10 mouse cellular contexts compared by ENCODE assay signal in the genomic region with DNA sequence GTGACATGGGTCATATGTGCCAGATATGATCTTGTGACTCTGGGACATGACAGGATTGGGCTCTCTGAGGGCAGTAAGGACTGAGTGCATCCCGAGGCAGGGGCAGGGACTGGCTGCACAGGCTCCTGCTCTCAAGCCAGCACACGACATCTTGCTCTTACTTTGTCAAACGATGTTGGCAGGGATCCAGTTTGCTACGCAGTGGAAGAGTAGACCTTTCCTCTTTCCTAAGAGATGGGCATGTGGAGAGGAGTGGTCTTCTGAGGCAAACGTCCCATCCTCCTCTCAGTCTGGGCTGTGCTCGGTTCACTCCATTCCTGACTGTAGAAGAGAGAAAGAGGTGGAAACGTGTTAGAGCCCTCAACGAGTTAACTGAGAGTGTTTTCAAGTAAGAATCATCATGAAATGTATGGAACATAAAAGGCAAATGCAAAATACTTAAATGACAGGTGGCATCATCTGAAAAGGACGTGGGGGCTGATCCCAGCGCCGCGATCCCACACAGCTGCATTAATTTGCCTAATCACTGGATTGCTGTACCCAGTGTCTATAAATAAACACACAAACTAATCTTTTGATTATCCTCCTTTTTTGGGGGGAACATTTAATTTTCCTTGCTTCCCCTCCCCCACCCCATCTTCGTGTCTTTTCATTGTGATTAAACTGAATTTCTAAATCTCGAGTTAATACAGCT.
DNase-seq lines count a peak whose midpoint lies in the region; ATAC-seq and TF ChIP-seq lines count a peak whose summit lies in the region.
"Had no signal": no experiment of that assay in that cellular context is flagged by ENCODE, and none has a peak within 500 bp of the region (broad histone marks: within the 10 kb centered on the region; RNA-seq: fewer than 3 reads in every experiment).

No protein-coding gene starts in this region.

- no peaks in the 10 kb centered on the region for H3K9me3 ChIP-seq in MEL (replicated peaks; ENCODE audit: insufficient read depth, low read length)
- H3K9me3 ChIP-seq in forebrain, embryonic 12.5 days: no peaks in the 10 kb centered on the region
- no peaks in the 10 kb centered on the region for H3K9me3 ChIP-seq in midbrain, embryonic 13.5 days
- H3K9me3 ChIP-seq: liver, embryonic 15.5 days had no signal

- H3K4me3 ChIP-seq in MEL (ENCODE audit: control insufficient read depth in 1 of 2, insufficient read depth in 1 of 2, low read depth in 2 of 2, low read length in 2 of 2): no peak overlapping the region
- H3K4me3 ChIP-seq in forebrain, embryonic 12.5 days (replicated peaks): no peak overlapping the region
- H3K4me3 ChIP-seq in midbrain, embryonic 13.5 days (replicated peaks): no peak overlapping the region
- H3K4me3 ChIP-seq: erythroblast, embryonic 14.5 days; liver, embryonic 15.5 days had no signal

- no peak overlapping the region for H3K9ac ChIP-seq in MEL (ENCODE audit: control insufficient read depth, low read depth, low read length, poor library complexity, severe bottlenecking)
- no peak overlapping the region for H3K9ac ChIP-seq in forebrain, embryonic 12.5 days
- H3K9ac ChIP-seq in midbrain, embryonic 13.5 days (replicated peaks): no peak overlapping the region
- H3K9ac ChIP-seq: liver, embryonic 15.5 days had no signal

- H3K27ac ChIP-seq in MEL (ENCODE audit: control insufficient read depth, low read depth, low read length): no peak overlapping the region
- 0 out of 2 replicates have a peak overlapping the region, but pooled peaks have one; percentile 16 for H3K27ac ChIP-seq in forebrain, embryonic 12.5 days
- peak overlapping the region; percentile 35; the same call in 1 of the 2 replicates for H3K27ac ChIP-seq in midbrain, embryonic 13.5 days
- H3K27ac ChIP-seq: liver, embryonic 15.5 days had no signal

- ATAC-seq in forebrain, embryonic 12.5 days (ENCODE audit: low FRiP score): peak; percentile 42; the same call in 1 of the 2 replicates
- ATAC-seq in midbrain, embryonic 13.5 days: no peak
- ATAC-seq: intestine, postnatal 0 days had no signal

- peaks cover under 1 to 2% of the 10 kb centered on the region in 2 experiments; a peak in 1 of 4 replicates for H3K27me3 ChIP-seq in MEL (ENCODE audit: control insufficient read depth in 1 of 2, insufficient read depth in 2 of 2, low read length in 2 of 2)
- H3K27me3 ChIP-seq in forebrain, embryonic 12.5 days: no peaks in the 10 kb centered on the region
- no peaks in the 10 kb centered on the region for H3K27me3 ChIP-seq in midbrain, embryonic 13.5 days
- H3K27me3 ChIP-seq: liver, embryonic 15.5 days had no signal

- H3K4me2 ChIP-seq in forebrain, embryonic 12.5 days: no peak overlapping the region
- no peak overlapping the region; the same call in 1 of the 2 replicates for H3K4me2 ChIP-seq in midbrain, embryonic 13.5 days (replicated peaks)
- H3K4me2 ChIP-seq: liver, embryonic 15.5 days had no signal

- DNase-seq in kidney, postnatal 10 days: peak; percentile 32
- DNase-seq in kidney, postnatal 14 days: no peak
- DNase-seq in MEL (ENCODE audit: low read depth, low spot score): peak; percentile 5
- DNase-seq in right cerebral cortex, postnatal 36 days (ENCODE audit: low spot score in 2 of 2): no peak
- DNase-seq in gastrocnemius, adult 18-20 months (ENCODE audit: low spot score): no peak

- peaks cover 0 to 7% of the 10 kb centered on the region in 2 experiments; a peak in 1 of 4 replicates for H3K4me1 ChIP-seq in MEL (ENCODE audit: control insufficient read depth in 1 of 2, insufficient read depth in 2 of 2, low read length in 2 of 2)
- H3K4me1 ChIP-seq in forebrain, embryonic 12.5 days: peaks cover 39% of the 10 kb centered on the region
- H3K4me1 ChIP-seq in midbrain, embryonic 13.5 days (replicated peaks): peaks cover 49% of the 10 kb centered on the region

- H3K79me2 ChIP-seq in MEL (ENCODE audit: control insufficient read depth, insufficient read depth, low read length, poor library complexity): no peaks in the 10 kb centered on the region

- 50% methylated on average over 14 of the region's 14 CpGs for WGBS in forebrain, embryonic 12.5 days
- 49% methylated on average over 14 of the region's 14 CpGs for WGBS in midbrain, embryonic 13.5 days

- no peak for TF ChIP-seq POLR2A in MEL (IDR thresholded peaks at IDR 0.05; ENCODE audit: control insufficient read depth in 1 of 2, insufficient read depth in 1 of 2, low read depth in 1 of 2, low read length in 2 of 2, poor library complexity in 1 of 2)

- no peak for TF ChIP-seq CTCF in MEL (IDR thresholded peaks at IDR 0.05 in 2 of 3, conservative IDR thresholded peaks at IDR 0.05 in 1 of 3; ENCODE audit: control insufficient read depth in 1 of 3, insufficient read depth in 1 of 3, low read depth in 2 of 3, low read length in 3 of 3, poor library complexity in 1 of 3, severe bottlenecking in 1 of 3)

- no peak for TF ChIP-seq RAD21 in MEL (IDR thresholded peaks at IDR 0.05; ENCODE audit: low read depth, low read length)

- TF ChIP-seq EP300 in MEL (IDR thresholded peaks at IDR 0.05; ENCODE audit: low read depth in 1 of 2, low read length in 2 of 2): no peak

- peaks cover 0 to 5% of the 10 kb centered on the region in 2 experiments; a peak in 1 of 4 replicates for H3K36me3 ChIP-seq in MEL (ENCODE audit: control insufficient read depth in 1 of 2, insufficient read depth in 2 of 2, low read length in 2 of 2)
- no peaks in the 10 kb centered on the region for H3K36me3 ChIP-seq in forebrain, embryonic 12.5 days (replicated peaks)
- no peaks in the 10 kb centered on the region for H3K36me3 ChIP-seq in midbrain, embryonic 13.5 days
- H3K36me3 ChIP-seq: liver, embryonic 15.5 days had no signal

TF ChIP-seq in MEL, 35 proteins besides CTCF, POLR2A, EP300 and RAD21:
- TF ChIP-seq POLR2AphosphoS2 (IDR thresholded peaks at IDR 0.05; ENCODE audit: low read length): no peak
- TF ChIP-seq ZKSCAN1 (IDR thresholded peaks at IDR 0.05; ENCODE audit: low read depth, low read length): no peak
- TF ChIP-seq POLR2AphosphoS5 (IDR thresholded peaks at IDR 0.05; ENCODE audit: borderline replicate concordance, low read depth, low read length): no peak
- TF ChIP-seq SIN3A (IDR thresholded peaks at IDR 0.05; ENCODE audit: low read length): no peak
- TF ChIP-seq TAL1 (IDR thresholded peaks at IDR 0.05; ENCODE audit: low read length): no peak
- no peak for TF ChIP-seq MYB (IDR thresholded peaks at IDR 0.05; ENCODE audit: low read depth, low read length)
- no peak for TF ChIP-seq NRF1 (IDR thresholded peaks at IDR 0.05; ENCODE audit: insufficient read depth, low read depth, low read length, poor library complexity, severe bottlenecking)
- TF ChIP-seq MAZ (IDR thresholded peaks at IDR 0.05; ENCODE audit: low read depth, low read length): no peak

Comparison
In these comparisons a context has a peak if more than half of its experiments do, and no peak if none do; other contexts are left out.
1. DNase-seq: peak in kidney, postnatal 10 days (single experiment) and MEL (single experiment); none in kidney, postnatal 14 days (single experiment), right cerebral cortex, postnatal 36 days (0 of 2) and gastrocnemius, adult 18-20 months (single experiment).